Mouse (Mus musculus): ENCODE results near the gene Pax2.

Pax2 gene

DNA sequence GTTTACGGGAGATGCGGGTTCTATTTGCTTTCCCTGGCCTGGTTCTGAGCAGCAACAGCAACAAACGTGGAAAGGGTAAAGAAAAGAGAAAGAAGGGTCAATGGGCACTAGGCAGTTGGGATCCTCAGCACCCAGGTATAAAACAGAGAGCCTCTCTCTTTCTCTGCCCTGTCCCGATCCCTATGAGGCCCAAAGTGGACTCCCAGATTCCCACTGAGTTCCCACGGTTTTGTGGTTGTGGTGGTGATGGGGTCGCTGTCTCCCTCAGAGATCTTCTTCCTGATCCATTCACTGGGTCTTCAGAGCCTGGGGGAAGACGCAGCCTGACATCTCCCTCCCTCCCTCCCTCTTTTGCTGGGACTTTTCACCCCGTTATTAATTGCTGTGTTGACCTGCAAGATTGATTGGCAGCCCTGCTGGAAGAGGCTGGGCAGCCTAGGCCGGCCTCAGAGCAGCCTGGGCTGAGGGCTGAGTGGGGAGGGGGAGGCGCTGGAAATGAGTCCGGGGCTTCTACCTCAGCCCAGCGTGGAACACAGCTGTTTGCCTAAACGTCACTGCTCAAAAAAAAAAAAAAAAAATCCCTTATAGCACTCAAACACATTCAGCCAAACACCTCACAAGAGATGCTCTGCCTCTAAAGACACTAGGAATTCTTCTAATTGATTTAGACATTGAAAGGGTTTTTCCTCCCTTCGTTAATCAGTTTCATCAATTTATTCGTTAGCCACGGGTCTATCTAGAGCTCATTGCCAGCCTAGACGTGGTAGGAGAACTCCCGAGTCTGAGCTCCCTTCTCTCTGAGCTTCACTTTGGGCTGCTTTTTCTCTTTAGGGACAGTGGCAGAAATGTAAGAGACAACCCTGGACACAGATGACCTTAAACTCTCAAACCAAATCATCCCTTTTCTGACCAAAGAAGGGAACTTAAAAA, 6.5 kb upstream of the Pax2 start:
- DNase-seq (ENCODE audit: low spot score) = no peak

DNA sequence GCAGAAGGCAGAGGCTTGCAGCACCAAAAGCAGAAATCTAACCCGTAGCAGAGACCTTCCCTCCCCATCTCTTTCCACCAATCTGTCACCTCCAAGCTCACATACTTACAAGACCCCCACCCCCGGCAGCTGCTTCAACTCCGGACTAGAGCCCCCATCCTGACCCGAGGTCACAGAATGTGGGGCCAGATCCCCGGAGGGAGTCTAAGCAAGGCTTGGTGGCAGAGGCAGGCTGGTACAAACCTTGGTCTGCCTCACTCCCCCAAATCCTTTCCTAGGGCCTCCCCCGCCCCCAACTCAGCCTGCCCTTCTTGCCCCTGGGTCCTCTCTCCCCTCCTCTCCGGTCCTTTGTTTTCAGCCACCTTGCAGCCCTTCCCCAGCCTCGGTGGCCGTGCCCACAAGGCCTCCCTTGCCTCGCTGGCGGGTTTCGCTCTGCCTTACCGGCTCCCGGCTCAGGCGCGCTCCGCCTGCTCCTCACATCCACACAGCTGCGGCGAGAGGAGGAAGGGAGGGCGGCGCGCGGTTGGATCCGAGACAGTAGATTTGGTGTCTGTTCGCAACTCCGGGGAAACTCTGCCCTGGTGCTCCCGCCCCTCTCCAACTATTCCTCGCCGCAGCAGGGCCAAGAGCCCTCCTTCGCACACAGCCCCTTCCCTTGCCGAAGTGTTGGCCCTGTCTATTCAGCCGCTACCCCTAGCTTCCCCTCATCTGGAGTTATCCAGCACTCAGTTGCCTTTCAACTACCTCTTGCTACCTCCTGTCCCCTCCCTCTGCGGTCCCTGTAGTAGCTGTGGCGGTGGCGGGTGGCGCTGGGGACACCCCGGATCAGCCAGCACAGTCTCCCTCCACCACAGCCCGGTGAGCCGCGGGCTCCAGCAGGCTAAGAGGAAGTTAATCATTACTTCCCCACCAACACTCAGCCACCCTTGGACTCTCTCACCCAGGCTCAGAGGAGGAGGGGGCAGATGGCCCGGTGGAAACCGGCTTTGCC, 5.5 kb upstream of the Pax2 start:
- no peak for DNase-seq (ENCODE audit: low spot score)

DNA sequence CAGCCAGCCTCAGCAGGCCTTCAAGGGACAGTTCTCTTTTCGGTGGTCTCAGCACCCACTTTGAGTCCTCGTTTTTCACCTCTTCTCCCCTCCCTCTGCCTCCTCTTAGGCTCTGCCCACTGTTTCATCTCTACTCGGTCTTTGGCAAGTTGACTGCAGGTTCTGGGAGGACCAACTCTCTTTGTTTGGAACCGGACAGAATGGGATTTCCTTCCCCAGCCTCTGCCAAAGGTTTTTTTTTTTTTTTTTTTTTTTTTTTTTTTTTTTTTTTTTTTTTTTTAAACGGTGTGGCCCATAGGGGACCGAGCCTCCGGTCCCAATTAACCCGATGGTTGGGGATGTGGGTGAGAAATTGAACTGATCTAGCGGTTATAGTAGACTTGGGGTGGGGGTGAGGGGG, 4.8 kb upstream of the Pax2 start:
- no peak for DNase-seq (ENCODE audit: low spot score)

DNA sequence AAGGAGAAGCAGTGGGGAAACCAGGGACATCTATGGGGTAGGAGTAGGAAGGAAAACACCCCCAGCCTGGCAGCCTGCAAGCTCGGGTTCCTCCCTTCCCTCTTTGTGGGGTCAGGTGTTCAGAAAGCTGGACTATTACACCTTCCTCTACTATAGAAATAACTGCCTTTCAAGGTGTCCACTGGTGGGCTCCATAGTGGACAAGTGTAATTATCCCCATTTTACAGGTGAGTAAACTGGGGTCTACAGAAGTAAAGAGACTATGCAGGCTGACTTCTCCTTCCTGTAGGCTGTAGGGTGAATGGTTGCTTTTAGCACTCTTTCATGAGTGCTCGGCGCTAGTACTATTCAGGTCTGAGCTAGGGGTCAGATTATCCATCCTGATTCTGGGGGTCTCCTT, 4.3 kb upstream of the Pax2 start:
- no peak for DNase-seq (ENCODE audit: low spot score)

DNA sequence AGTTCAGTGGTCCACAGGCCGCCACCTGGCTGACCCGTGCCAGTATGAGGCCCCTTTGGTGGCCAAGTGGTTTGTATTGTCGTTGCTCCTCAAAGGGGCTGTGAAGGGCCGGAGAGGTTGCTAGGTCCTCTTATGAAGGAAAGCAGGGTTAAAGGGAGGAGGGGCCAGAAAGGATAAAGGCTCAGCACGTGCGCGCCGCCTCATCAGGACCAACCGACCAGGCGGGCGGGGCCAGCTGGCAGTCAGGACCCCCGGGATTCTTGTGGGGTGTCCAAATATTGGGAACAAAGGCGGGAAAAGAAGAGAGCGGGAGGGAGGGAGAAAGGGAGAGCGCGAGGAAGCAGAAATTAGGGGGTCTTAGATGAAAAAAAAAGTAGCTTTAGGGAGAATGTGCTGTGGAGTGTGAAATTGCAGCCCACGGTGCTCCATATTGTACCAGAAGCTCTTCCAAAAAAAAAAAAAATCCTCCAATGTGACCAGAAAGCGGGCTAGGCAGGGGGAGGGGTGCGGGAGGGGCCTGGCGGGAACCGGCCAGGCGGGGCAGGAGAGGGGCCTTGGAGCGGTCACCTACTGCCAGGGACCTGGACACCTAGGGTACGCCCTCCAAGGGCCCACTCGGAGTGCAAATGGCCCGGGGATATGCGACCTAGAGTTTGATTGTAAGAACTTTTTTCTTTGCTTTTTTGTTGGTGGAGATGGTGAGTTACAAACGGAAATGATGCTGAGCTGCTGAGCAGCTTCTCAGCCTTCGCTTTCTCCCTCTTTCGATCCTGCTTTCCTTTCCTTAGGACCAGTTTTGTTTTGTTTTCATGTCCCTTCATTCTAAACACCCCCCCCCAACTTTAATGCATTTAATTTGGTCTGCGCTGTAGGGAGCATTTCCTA, 3.5 kb upstream of the Pax2 start:
- no peak for DNase-seq (ENCODE audit: low spot score)

DNA sequence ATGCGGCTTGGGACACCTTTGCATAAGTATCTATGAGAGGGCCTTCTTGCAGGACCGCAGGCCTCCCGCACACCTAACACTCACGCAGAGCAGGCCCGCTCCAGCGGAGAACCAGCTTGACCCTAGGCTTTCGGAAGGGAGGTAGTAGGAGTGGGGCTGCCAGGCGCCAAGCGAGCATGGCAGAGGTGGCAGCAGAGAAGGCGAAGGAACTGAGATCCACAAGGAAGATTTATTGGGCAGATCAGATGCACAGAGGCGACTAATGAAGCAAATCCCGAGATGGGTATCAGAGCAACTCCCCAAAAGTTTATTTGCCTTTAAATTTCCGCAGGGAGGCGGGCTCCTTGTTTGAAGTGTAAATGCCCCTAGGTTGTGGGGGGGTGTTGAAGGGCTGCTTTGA, 2.5 kb upstream of the Pax2 start:
- no peak for DNase-seq (ENCODE audit: low spot score)

DNA sequence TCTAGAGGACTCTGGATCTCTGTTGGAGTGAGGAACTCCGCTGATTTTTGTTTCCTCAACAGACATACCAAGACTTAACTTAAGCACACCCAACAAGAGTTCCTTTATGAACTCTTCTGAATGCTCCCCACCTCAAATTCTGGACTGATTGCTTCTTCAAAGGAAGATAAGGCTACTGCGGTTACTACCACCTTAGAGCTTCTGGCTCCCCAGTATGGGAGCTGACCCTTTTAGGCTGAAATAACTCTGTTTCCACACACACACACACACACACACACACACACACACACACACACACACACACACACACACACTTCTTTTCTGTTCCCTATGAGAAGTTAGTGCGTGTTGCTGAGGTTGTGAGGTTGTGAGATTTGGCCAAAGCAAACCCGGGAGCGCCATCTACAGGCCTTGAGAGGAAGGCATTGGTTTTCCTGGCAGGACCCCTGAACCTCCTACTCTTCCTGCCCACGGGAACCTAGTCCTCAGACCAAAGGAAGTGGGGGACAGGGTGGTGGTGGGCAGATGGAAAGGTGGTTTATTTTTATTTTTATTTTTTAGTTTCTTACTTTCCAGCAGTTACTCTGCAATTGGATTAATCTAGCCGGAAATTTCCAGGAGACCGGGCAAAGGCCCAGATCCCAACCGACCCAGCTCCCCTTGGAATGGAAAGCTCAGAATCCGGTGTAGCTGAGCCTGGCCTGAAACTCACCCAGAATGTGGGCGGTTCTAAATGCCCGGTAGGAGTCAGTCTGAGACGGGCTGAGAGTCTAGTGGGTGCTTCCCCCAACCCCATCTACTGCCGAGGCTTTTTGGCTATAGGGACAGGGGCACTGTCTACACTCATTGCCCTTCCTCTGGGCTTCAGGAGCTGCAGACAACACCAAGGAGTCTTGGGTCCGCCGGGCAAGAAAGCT, 1.1 kb upstream of the Pax2 start:
- DNase-seq (ENCODE audit: low spot score) = no peak

DNA sequence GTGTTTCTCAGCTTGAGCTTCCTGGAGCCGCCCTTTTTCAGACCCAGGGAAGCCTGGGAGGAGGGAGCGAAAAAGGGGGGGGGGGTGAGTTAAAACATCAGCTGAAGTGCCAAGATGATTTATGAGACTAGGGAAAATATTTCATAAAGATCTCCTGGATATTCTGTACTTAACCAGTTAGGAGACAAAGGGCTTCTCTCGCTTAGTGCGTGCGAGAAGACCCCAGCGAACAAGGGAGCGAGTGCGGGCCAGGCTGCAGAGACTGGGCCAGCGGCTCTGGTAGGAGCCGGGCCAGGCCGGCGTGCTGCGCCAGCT, 510 bp upstream of the Pax2 start:
- no peak for DNase-seq (ENCODE audit: low spot score)

DNA sequence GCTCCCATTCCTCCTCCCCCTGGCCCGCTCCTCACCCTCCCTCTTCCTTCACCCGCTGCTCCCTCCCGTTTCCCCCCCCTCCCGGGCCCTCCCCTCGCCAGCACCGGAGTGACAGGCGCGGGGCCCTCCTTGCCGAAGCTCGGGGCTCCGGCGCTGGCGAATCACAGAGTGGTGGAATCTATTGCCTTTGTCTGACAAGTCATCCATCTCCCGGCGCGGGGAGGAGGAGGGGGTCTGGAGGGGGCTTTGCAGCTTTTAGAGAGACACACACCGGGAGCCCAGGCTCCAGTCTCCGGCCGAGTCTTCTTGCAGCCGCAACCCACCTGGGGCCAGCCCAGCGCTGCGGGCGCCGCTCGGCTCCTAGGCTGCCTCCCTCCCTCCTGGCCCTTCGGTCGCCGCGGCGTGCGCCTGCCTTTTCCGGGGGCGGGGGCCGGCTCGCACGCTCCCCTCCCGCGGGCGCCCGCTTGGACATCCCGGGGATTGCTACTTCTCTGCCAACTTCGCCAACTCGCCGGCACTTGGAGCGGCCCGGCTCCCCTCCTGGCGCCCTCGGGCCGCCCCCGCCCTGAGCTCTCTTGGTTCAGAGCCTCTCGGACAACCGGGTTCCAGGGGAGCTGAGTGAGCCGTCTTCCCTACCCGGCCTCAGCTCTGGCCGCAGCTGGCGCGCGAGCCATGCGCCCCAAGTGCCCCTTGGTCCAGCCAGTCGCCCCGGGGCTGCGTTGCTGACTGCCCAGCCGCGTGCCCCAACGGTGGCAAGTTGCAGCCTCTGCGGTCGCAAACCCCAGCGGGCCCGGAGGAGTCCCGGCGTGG, 781 bp downstream of the Pax2 start:
- DNase-seq (ENCODE audit: low spot score) = no peak

DNA sequence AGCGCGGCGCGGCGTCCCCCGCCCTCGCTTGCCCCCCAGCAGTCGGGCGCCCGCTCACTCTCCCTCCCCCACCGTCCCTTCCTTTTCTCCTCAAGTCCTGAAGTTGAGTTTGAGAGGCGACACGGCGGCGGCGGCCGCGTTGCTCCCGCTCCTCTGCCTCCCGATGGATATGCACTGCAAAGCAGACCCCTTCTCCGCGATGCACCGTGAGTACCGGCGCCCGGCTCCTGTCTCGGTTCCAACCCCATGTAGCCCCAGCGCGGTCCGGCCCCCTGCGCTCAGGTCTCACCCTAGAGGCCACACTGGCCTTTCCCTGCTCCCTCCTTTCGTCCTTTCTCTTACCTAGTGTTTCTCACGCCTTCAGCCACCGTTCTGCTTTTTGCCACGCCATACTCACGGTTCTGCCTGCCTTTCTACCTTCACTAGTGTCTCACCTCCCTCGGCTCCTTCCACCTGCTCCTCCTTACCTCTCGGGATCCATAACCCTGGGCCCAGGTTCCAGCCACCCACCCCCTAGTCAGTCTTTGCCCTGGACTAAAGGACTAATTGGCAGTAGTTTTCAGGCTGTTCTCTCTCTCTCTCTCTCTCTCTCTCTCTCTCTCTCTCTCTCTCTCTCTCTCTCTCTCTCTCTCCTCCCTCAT, 1.5 kb downstream of the Pax2 start:
- no peak for DNase-seq (ENCODE audit: low spot score)

DNA sequence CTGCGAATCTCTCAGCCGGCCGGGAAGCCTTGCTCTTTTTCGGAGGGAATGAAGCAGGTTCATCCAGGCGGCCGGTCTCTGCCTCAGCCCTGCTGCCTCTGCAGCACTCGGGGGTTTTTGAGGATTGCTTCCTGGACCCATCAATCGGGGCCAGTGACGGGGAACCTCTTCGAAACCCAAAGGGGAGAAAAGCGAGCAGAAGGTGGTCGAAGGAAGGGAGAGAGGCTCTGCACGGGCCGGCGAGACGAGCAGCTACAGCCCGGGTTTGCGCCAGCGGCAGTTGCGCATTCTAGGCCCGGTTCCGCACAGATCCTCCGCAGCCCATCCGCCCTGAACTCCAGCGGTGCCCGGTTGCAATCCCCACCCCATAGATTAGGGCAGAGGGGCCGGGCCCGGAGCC, 3.0 kb downstream of the Pax2 start:
- DNase-seq (ENCODE audit: low spot score) = no peak

DNA sequence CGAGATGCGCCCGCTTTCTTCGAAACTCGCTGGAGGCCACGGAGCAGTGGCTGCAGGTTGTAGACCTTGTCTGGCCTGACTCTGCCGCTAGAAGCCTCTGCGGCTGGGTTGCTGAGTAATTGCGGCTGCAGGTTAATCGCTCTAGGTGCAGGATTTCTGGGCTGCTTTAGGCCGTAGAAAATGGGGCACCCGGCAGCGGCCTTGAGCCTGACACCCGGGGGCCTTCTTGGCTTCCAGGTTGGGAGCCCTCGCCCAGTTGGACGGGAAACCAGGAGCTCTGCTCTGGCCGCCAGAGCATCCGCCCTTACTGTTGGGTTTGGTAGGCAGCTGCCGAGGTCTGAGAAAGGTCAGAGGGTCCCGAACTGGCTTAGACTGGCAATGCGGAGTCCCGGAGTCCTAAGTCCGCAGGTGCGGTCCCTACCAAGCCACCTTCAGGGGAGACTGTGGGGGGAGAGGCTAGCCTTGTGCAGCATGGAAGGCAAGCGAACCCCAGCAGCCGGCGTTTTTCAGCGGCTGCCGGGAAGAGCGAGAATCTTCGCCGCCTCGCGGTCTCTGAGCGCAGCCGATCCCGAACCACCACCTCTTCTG, 3.8 kb downstream of the Pax2 start:
- DNase-seq (ENCODE audit: low spot score) = no peak

DNA sequence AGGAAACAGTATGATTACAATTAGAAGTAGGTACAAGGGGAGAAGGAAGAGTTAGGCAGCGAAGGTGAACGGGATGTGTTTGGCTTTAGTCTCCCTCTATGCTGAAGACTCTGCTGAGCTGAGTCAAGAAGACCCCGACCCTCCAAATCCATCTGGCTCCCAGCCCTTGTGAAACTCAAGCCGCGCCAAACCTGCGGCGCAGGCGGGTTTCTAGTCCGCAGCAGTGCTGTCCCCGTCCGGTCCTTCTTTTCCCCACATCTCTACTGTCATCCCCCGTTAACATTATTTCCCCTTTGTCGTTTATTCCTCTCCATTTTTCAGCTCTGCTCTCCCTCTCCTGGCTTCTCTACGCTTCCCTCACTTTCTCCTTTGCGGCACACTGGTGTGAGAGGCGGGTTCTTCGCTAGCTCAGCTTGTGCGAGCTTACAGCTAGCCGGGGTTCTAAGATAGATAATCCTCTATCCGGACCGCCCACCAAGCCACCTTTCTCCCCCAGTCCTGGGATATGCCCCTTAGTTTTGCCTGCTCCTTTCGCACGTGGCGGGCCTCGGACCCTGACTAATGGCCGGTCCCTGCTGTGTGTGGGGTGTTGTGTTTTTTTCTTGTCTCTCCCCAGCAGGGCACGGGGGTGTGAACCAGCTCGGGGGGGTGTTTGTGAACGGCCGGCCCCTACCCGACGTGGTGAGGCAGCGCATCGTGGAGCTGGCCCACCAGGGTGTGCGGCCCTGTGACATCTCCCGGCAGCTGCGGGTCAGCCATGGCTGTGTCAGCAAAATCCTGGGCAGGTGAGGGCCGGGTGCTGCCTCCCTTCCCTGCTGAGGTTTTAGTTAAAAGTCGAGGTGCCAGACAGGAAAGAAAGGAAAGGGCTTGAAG, 4.7 kb downstream of the Pax2 start:
- no peak for DNase-seq (ENCODE audit: low spot score)

DNA sequence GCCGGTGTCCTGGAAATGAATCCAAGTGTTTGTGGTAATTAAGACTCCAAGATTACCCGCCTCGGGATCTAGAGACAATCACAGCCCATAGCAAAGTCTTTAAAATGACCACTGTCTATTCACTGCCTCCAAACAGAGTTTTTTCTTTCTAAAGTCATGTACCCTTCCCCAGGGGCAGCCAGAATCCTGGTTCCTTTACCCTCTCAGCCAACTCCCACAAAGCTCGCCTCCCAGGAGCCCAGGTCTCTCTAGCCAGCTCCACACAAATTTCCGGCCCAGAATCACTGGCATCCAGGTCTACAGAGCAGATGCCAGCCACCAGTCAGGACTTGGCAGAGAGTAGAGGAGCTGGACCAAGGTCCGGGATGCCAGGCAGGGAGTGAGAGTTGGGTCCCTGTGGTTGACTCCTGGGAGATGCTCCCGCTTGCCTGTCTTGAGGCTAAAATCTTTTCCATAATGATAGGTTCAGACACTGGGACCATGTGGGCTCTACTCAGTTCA, 6.3 kb downstream of the Pax2 start:
- DNase-seq (ENCODE audit: low spot score) = no peak

DNA sequence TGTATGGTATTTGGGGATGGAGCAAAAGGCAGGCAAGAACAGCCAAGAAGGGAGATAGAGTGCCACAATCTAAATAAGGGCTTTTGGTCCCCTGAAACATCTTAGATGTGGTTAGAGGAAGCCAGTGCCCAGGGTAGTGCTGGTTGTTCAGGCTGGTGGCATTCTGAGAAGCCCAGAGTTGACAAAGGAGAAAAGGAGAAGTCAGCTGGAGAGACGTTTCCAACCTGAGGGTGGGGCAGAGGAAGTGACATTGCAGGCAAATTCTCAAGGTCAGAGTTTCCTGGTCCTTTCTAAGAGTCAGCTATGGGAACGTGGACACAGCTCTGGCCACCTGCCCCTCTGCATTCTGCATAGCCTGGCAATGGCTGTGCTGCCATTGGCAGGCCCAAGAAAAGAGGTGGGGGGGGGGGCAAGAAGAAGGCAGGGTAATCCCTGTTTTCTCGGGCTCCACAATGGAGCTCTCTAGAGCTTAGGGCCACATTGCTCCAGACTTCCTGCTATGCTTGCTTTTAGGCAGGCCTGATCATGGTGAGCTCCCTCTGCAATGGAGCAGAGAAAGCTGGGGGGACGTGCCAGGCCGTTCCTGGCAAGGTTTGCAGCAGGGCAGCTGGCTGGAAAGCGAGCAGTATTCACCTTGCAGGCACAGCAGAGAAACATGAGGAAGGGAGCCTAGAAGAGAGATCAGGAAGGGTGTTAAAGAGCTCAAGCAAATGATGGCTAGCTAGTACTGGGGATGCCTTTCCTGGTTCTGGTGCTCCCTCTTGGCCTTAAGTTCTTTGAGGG, 14.6 kb downstream of the Pax2 start:
- no peak for DNase-seq (ENCODE audit: low spot score)

DNA sequence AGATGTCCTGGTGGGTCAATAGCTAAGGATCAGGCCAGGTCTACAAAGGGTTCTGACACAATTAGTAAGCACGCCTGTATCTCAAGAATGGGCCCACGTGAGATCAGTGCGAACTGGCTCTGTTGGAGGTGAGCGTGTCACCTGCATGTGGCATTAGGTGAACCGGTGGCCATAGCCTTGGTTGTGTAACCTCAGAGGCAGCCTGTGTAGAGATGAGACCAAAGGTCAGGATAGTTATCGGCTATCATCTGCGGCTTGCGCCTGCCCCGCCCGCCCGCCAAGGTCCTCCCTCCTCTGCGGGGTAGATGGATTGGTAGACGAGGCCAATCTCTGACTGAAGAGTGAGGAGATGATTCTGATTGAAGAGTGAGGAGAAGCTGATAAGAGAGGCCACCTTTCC, 15.7 kb downstream of the Pax2 start:
- no peak for DNase-seq (ENCODE audit: low spot score)

DNA sequence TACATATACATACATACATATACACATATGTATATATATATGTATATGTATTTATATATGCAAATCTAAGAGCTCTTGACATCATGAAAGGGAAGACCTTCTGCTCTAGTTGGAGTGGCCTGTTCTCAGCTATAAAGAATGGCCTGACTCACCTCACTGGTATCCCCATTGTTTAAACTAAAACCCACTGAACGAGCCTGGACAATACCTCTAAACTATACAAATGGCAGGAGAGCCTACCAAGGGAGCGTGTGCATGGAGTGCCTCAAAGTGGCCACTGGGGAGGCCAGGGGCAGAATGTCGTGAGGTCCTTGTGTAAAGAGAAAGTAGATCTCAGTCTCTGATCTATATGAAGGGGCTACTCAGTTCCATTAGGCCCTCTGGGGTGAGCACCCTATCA, 26.1 kb downstream of the Pax2 start:
- DNase-seq (ENCODE audit: low spot score) = no peak

Measured in spleen, adult 12 weeks (tissue).